Mouse (Mus musculus) embryonic facial prominence, embryonic 12.5 days (tissue): ENCODE measurements around the gene Ranbp3. TPM values are rescaled to one million over a fixed set of nuclear protein-coding genes. Genes with fewer than 3 reads are reported as not detected.

Source experiments
- ATAC-seq: fragments of 200-750 bp; cut with Nextera tagmentation; 2 replicates; pipeline ENCODE4 v1.8.0; 2017; ENCODE audit not compliant: insufficient number of reproducible peaks, insufficient read depth, low FRiP score, low TSS enrichment
- H3K27ac ChIP-seq: fragments of 300-500 bp; sonication (generic); 2 replicates; pipeline ENCODE4 v1.5.1; 2016; ENCODE audit warnings: mild to moderate bottlenecking
- H3K27me3 ChIP-seq: fragments of 300-500 bp; sonication (generic); 2 replicates; pipeline ENCODE4 v1.6.1; 2016; ENCODE audit warnings: mild to moderate bottlenecking, moderate library complexity
- H3K36me3 ChIP-seq: fragments of 300-500 bp; sonication (generic); 2 replicates; pipeline ENCODE4 v1.6.1; 2016; ENCODE audit warnings: mild to moderate bottlenecking
- H3K4me1 ChIP-seq: fragments of 300-500 bp; sonication (generic); 2 replicates; pipeline ENCODE4 v1.6.1; 2016
- H3K4me2 ChIP-seq: fragments of 300-500 bp; sonication (generic); replicated peaks from 2 replicates; pipeline ENCODE4 v1.6.1; 2016; ENCODE audit warnings: mild to moderate bottlenecking, moderate library complexity
- H3K4me3 ChIP-seq: fragments of 300-500 bp; sonication (generic); 2 replicates; pipeline ENCODE4 v1.5.1; 2016; ENCODE audit warnings: mild to moderate bottlenecking
- H3K9ac ChIP-seq: fragments of 300-500 bp; sonication (generic); 2 replicates; pipeline ENCODE4 v1.6.1; 2016; ENCODE audit warnings: mild to moderate bottlenecking, moderate library complexity
- H3K9me3 ChIP-seq: fragments of 300-500 bp; sonication (generic); 2 replicates; pipeline ENCODE4 v1.6.1; 2016; ENCODE audit warnings: mild to moderate bottlenecking, moderate library complexity
- WGBS: fragments of 180-500 bp; shearing (Covaris S2); methylation state at CpG from one replicate; pipeline ENCODE4 v1.1.7; 2016; 5-methylcytosine and 5-hydroxymethylcytosine counted together
- polyA plus RNA-seq: library from polyadenylated mRNA; unstranded; fragments of >200 nt; fragmentation: Nextera tagmentation; extraction: Ambion mirVana; gene quantifications from 2 replicates; pipeline ENCODE4 v1.2.1, GENCODE M21; 2016

The Ranbp3 gene
- polyA plus RNA-seq, 1 experiment from 2014 or later = 108 TPM

DNA sequence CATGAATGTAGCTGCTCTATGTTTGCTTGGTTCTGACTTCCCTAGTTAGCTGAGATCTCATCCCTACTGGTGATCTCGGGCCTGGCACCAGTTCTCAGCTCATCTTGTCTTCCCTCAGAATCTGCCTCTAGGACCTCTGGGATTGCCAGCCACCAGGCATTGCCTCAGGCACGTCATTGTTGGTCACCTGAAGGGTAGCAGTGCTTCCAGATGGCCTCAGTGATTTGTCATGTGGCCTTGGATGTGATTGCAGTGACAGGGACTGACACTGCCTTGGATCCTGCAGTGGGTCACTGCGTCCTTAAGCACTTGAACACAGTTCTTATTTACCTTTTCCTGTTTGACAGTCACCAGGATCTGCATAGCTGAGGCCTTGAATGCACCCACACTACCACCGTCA lies 8.7 kb downstream of the Ranbp3 start:
- Histone ChIP-seq H3K9me3 (no peaks in the 10 kb centered on the region), H3K27ac (no peak overlapping the region), H3K27me3 (no peaks in the 10 kb centered on the region), H3K36me3 (peaks cover 70% of the 10 kb centered on the region), H3K9ac (no peak overlapping the region), H3K4me2 (no peak overlapping the region), H3K4me3 (no peak overlapping the region), H3K4me1 (peaks cover 6% of the 10 kb centered on the region; the same call in 1 of the 2 replicates)
- no peak for ATAC-seq
- 80% methylated on average over 4 of the region's 4 CpGs for WGBS

GRCm38 (mm10) chr17:56682880-56683279 lies 9.8 kb downstream of the Ranbp3 start:
- Histone ChIP-seq H3K9ac (no peak overlapping the region), H3K4me3 (no peak overlapping the region), H3K4me2 (no peak overlapping the region), H3K4me1 (peaks cover 6% of the 10 kb centered on the region; the same call in 1 of the 2 replicates), H3K9me3 (no peaks in the 10 kb centered on the region), H3K27me3 (no peaks in the 10 kb centered on the region), H3K27ac (no peak overlapping the region), H3K36me3 (peaks cover 70% of the 10 kb centered on the region)
- ATAC-seq = no peak
- 77% methylated on average over 3 of the region's 3 CpGs for WGBS

GRCm38 (mm10) chr17:56683546-56684140 lies 10.5 kb downstream of the Ranbp3 start:
- ATAC-seq = no peak
- no peaks in the 10 kb centered on the region for H3K27me3 ChIP-seq
- H3K4me2 ChIP-seq = no peak overlapping the region
- WGBS = 85% methylated on average over 5 of the region's 5 CpGs
- peaks cover 75% of the 10 kb centered on the region for H3K36me3 ChIP-seq
- H3K27ac ChIP-seq = no peak overlapping the region
- no peaks in the 10 kb centered on the region for H3K9me3 ChIP-seq
- H3K4me1 ChIP-seq = peaks cover 6% of the 10 kb centered on the region; the same call in 1 of the 2 replicates
- H3K9ac ChIP-seq = no peak overlapping the region
- H3K4me3 ChIP-seq = no peak overlapping the region

DNA sequence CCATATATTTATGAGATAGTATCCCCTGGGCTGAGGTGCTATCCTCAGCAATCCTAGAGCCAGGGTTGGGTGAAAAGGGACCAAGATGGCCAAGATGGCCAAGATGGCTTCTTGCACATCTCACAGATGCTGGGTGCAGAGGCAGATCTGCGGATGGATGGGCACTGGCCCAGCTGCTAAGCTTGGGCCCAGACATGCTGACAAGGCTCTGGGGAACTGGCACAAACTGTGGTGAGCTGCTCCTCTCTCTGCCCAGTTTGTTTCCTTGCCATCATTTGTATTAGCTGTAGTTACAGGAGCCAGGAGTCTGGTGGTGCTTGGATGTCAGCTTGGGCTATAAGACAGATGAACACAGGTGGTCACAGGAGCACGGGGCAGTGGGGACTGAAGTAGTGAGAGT lies 11.6 kb downstream of the Ranbp3 start:
- no peak overlapping the region for H3K4me2 ChIP-seq
- 88% methylated on average over 2 of the region's 2 CpGs for WGBS
- H3K36me3 ChIP-seq = peaks cover 75% of the 10 kb centered on the region
- H3K4me3 ChIP-seq = no peak overlapping the region
- H3K27ac ChIP-seq = no peak overlapping the region
- peaks cover 6% of the 10 kb centered on the region; the same call in 1 of the 2 replicates for H3K4me1 ChIP-seq
- H3K27me3 ChIP-seq = no peaks in the 10 kb centered on the region
- H3K9me3 ChIP-seq = no peaks in the 10 kb centered on the region
- no peak overlapping the region for H3K9ac ChIP-seq
- ATAC-seq = no peak

GRCm38 (mm10) chr17:56686801-56687200 lies 13.7 kb downstream of the Ranbp3 start:
- WGBS = 91% methylated on average over 4 of the region's 4 CpGs
- Histone ChIP-seq H3K27ac (no peak overlapping the region), H3K9me3 (no peaks in the 10 kb centered on the region), H3K36me3 (peaks cover 83% of the 10 kb centered on the region), H3K27me3 (no peaks in the 10 kb centered on the region), H3K4me1 (peaks cover 2% of the 10 kb centered on the region; the same call in 1 of the 2 replicates), H3K9ac (no peak overlapping the region), H3K4me3 (no peak overlapping the region), H3K4me2 (no peak overlapping the region)
- no peak for ATAC-seq

- no peak for ATAC-seq
- H3K4me3 ChIP-seq = no peak overlapping the region
- H3K9ac ChIP-seq = no peak overlapping the region
- no peak overlapping the region for H3K27ac ChIP-seq
- no peaks in the 10 kb centered on the region for H3K9me3 ChIP-seq
- no peak overlapping the region for H3K4me2 ChIP-seq
- H3K4me1 ChIP-seq = 0 out of 2 replicates have a peak, but pooled peaks cover 3% of the 10 kb centered on the region
- no peaks in the 10 kb centered on the region for H3K27me3 ChIP-seq
- H3K36me3 ChIP-seq = peaks cover 84% of the 10 kb centered on the region
Measured at GRCm38 (mm10) chr17:56688045-56688444, 15.0 kb downstream of the Ranbp3 start.

DNA sequence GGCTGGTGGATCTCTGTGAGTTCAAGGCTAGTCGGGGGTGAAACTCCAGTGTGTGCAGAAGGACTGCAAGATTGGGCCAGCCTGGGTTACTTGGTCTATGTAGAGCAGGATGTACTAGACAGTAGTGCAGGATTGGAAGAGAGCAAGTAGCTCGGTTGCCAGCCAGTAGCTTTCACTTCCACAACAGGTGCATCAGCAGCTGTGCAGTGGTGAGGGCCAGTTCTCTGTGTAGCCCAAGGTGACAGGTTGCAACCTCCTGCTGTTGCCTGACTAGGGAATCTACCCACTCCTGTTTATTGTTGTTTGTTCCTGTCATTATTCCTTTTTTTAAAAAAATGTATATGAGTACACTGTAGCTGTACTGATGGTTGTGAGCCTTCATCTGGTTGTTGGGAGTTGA lies 15.6 kb downstream of the Ranbp3 start:
- Histone ChIP-seq H3K9ac (no peak overlapping the region), H3K4me2 (no peak overlapping the region), H3K4me3 (no peak overlapping the region), H3K27me3 (no peaks in the 10 kb centered on the region), H3K4me1 (peaks cover 6% of the 10 kb centered on the region; the same call in 1 of the 2 replicates), H3K27ac (no peak overlapping the region), H3K9me3 (no peaks in the 10 kb centered on the region), H3K36me3 (peaks cover 88% of the 10 kb centered on the region)
- no peak for ATAC-seq
- WGBS = 87% methylated on average over 2 of the region's 2 CpGs

DNA sequence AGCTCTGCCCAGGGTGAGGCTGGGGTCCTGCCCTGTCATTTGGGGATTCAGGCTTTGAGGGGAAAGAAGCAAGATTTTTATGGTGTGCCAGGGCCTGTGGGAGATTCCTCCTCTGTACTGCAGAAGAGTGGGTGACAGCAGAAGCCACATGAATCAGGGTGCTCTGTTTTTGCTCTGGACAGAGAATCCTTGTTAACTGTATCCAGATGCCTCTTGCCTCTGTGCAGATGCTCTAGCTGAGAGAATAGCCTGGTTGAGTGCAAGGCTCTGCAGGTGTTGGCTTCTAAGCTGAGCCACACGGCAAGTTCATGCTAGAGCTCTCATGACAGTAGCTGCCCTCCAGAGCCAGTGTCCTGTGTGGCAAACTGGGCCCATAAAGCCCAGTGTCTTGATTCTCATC lies 20.3 kb downstream of the Ranbp3 start:
- Histone ChIP-seq H3K36me3 (peaks cover 96% of the 10 kb centered on the region), H3K9me3 (no peaks in the 10 kb centered on the region), H3K4me3 (no peak overlapping the region), H3K4me2 (no peak overlapping the region), H3K9ac (no peak overlapping the region), H3K27ac (peak overlapping the region; percentile 2; the same call in 1 of the 2 replicates), H3K4me1 (peaks cover 11% of the 10 kb centered on the region; the same call in 1 of the 2 replicates), H3K27me3 (no peaks in the 10 kb centered on the region)
- ATAC-seq = no peak
- WGBS = 80% methylated on average over 1 of the region's 1 CpGs

- no peak overlapping the region for H3K4me2 ChIP-seq
- H3K36me3 ChIP-seq = peaks cover 96% of the 10 kb centered on the region
- no peaks in the 10 kb centered on the region for H3K27me3 ChIP-seq
- WGBS = 74% methylated on average over 6 of the region's 6 CpGs
- no peak overlapping the region for H3K9ac ChIP-seq
- no peaks in the 10 kb centered on the region for H3K9me3 ChIP-seq
- H3K27ac ChIP-seq = 0 out of 2 replicates have a peak overlapping the region, but pooled peaks have one; percentile 2
- H3K4me1 ChIP-seq = peaks cover 11% of the 10 kb centered on the region; the same call in 1 of the 2 replicates
- H3K4me3 ChIP-seq = no peak overlapping the region
- ATAC-seq = no peak
Measured at GRCm38 (mm10) chr17:56693851-56694310, 20.8 kb downstream of the Ranbp3 start.

- H3K27ac ChIP-seq = no peak overlapping the region
- 81% methylated on average over 2 of the region's 2 CpGs for WGBS
- H3K4me1 ChIP-seq = no peaks in the 10 kb centered on the region
- H3K9me3 ChIP-seq = no peaks in the 10 kb centered on the region
- peaks cover 96% of the 10 kb centered on the region for H3K36me3 ChIP-seq
- H3K4me2 ChIP-seq = no peak overlapping the region
- no peak for ATAC-seq
- no peaks in the 10 kb centered on the region for H3K27me3 ChIP-seq
- no peak overlapping the region for H3K9ac ChIP-seq
- H3K4me3 ChIP-seq = no peak overlapping the region
Measured at GRCm38 (mm10) chr17:56700451-56700850, 27.4 kb downstream of the Ranbp3 start.

DNA sequence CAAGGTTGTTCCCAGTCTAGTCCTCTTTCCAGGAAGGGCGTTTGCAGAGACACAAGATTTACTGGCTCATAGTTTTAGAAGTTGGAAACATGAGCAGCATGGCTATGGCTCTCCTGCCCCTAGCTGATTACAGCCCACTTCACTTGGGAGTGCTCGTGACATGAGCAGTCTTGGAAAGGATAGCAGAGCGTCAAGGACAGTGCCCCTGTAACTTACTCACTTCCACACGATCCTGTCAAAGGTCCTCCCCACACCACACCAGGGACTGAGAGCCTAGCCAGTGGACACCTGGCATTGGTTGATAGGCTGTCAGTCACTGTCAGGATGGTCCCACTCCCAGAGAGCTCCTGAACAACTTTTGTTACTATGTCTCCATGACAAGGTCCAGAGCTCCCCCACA lies 29.9 kb downstream of the Ranbp3 start:
- Histone ChIP-seq H3K9ac (no peak overlapping the region), H3K4me3 (no peak overlapping the region), H3K27ac (no peak overlapping the region), H3K4me1 (no peaks in the 10 kb centered on the region), H3K4me2 (no peak overlapping the region), H3K9me3 (no peaks in the 10 kb centered on the region), H3K27me3 (no peaks in the 10 kb centered on the region), H3K36me3 (peaks cover 96% of the 10 kb centered on the region)
- no peak for ATAC-seq
- 87% methylated on average over 4 of the region's 4 CpGs for WGBS

GRCm38 (mm10) chr17:56706515-56706914 lies 33.4 kb downstream of the Ranbp3 start:
- Histone ChIP-seq H3K9me3 (no peaks in the 10 kb centered on the region), H3K36me3 (peaks cover 96% of the 10 kb centered on the region), H3K9ac (no peak overlapping the region), H3K4me1 (no peaks in the 10 kb centered on the region), H3K4me2 (no peak overlapping the region), H3K4me3 (no peak overlapping the region), H3K27me3 (no peaks in the 10 kb centered on the region), H3K27ac (no peak overlapping the region)
- 89% methylated on average over 1 of the region's 1 CpGs for WGBS
- ATAC-seq = no peak
